Mouse (Mus musculus) heart, embryonic 11.5 days (tissue): Measurements from ENCODE around the gene Ell2. TPM values are rescaled to one million over a fixed set of nuclear protein-coding genes. Genes with fewer than 3 reads are reported as not detected.

Experiments
- ATAC-seq: fragments of 200-750 bp; cut with Nextera tagmentation; replicated peaks from 2 replicates; pipeline ENCODE4 v1.8.0; 2017; ENCODE audit warnings: moderate library complexity; ENCODE audit not compliant: insufficient number of reproducible peaks, low FRiP score, low TSS enrichment
- H3K27ac ChIP-seq: fragments of 300-500 bp; sonication (generic); 2 replicates; pipeline ENCODE4 v1.5.1; 2014; ENCODE audit warnings: mild to moderate bottlenecking, low read depth, low read length
- H3K27me3 ChIP-seq: fragments of 300-500 bp; sonication (generic); 2 replicates; pipeline ENCODE4 v1.6.1; 2014; ENCODE audit warnings: mild to moderate bottlenecking, low read length, mixed read lengths; ENCODE audit not compliant: control insufficient read depth, insufficient read depth
- H3K36me3 ChIP-seq: fragments of 300-500 bp; sonication (generic); 2 replicates; pipeline ENCODE4 v1.6.1; 2014; ENCODE audit warnings: mild to moderate bottlenecking, low read length, moderate library complexity, mixed read lengths; ENCODE audit not compliant: control insufficient read depth, insufficient read depth
- H3K4me1 ChIP-seq: fragments of 300-500 bp; sonication (generic); 2 replicates; pipeline ENCODE4 v1.6.1; 2014; ENCODE audit warnings: low read length; ENCODE audit not compliant: control insufficient read depth, insufficient read depth
- H3K4me2 ChIP-seq: fragments of 300-500 bp; sonication (generic); 2 replicates; pipeline ENCODE4 v1.6.1; 2014; ENCODE audit warnings: mild to moderate bottlenecking, moderate library complexity
- H3K4me3 ChIP-seq: fragments of 300-500 bp; sonication (generic); 2 replicates; pipeline ENCODE4 v1.5.1; 2014; ENCODE audit warnings: low read depth, low read length
- H3K9ac ChIP-seq: fragments of 300-500 bp; sonication (generic); 2 replicates; pipeline ENCODE4 v1.6.1; 2014; ENCODE audit warnings: mild to moderate bottlenecking, low read depth, low read length, moderate library complexity
- H3K9me3 ChIP-seq: fragments of 300-500 bp; sonication (generic); replicated peaks from 2 replicates; pipeline ENCODE4 v1.6.1; 2016; ENCODE audit warnings: low read length; ENCODE audit not compliant: control insufficient read depth
- polyA plus RNA-seq: library from polyadenylated mRNA; unstranded; fragments of >200 nt; fragmentation: Nextera tagmentation; extraction: Ambion mirVana; gene quantifications from 2 replicates; pipeline ENCODE4 v1.2.1, GENCODE M21; 2014

Gene Ell2
- polyA plus RNA-seq, 1 experiment from 2014 or later = 10.4 TPM

DNA sequence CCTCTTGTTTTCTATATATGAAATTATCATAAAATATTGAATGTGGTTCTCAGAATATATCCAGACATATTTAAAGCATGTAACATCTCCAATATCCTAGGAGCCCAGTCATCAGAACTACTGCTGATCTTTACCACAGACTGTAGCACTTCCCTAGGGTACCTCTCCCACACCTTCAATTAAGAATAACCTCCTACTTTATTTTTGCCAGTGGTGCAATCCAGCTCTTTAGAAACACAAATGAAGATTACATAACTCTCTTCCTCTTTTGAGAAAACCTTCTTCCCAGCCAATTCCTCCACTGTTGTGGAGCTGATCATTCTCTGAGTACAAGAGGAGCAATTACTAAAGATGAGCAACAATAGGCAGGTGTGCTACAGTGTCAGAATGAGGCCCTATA, 113.3 kb downstream of the Ell2 start:
- no peaks in the 10 kb centered on the region for H3K27me3 ChIP-seq
- ATAC-seq = no peak
- H3K9me3 ChIP-seq = no peaks in the 10 kb centered on the region
- H3K4me3 ChIP-seq = no peak overlapping the region
- no peak overlapping the region for H3K9ac ChIP-seq
- no peak overlapping the region for H3K4me2 ChIP-seq
- H3K36me3 ChIP-seq = no peaks in the 10 kb centered on the region
- no peaks in the 10 kb centered on the region for H3K4me1 ChIP-seq
- H3K27ac ChIP-seq = no peak overlapping the region

Other genes with a start within 250 kb of the Ell2 start
- 87.9 and 88.8 TPM in 2 replicates for gene Glrx, start 133.1 kb downstream of the Ell2 start, polyA plus RNA-seq
- gene Rhobtb3, start 237.2 kb downstream of the Ell2 start, polyA plus RNA-seq = 27.4 and 29.3 TPM in 2 replicates